Mouse (Mus musculus): Measurements from ENCODE around the gene Ankrd54. TPM values are rescaled to one million over a fixed set of nuclear protein-coding genes. Genes with fewer than 3 reads are reported as not detected.

Ankrd54 gene
- polyA plus RNA-seq, 1 experiment from 2014 or later, result 65.6 TPM

GRCm38 (mm10) chr15:79071117-79072039 lies 8.7 kb upstream of the Ankrd54 start:
- H3K4me3 ChIP-seq (ENCODE audit: low read depth, low read length), result no peak overlapping the region
- no peaks in the 10 kb centered on the region for H3K36me3 ChIP-seq (ENCODE audit: control insufficient read depth, insufficient read depth, low read length)
- ATAC-seq (ENCODE audit: insufficient read depth, low FRiP score, low TSS enrichment), result no peak
- H3K9ac ChIP-seq (ENCODE audit: low read length), result no peak overlapping the region
- 63% methylated on average over 5 of the region's 5 CpGs for WGBS
- no peak overlapping the region for H3K27ac ChIP-seq (ENCODE audit: low read depth, low read length)
- no peak overlapping the region for H3K4me2 ChIP-seq (ENCODE audit: low read depth)
- peak; percentile 35 for DNase-seq (ENCODE audit: low spot score)
- H3K27me3 ChIP-seq (ENCODE audit: control insufficient read depth, insufficient read depth, low read length), result no peaks in the 10 kb centered on the region
- peaks cover 11% of the 10 kb centered on the region for H3K4me1 ChIP-seq (ENCODE audit: control insufficient read depth, insufficient read depth, low read length)
- no peaks in the 10 kb centered on the region for H3K9me3 ChIP-seq (ENCODE audit: control insufficient read depth, low read length)

GRCm38 (mm10) chr15:79068416-79068815 lies 5.7 kb upstream of the Ankrd54 start:
- no peaks in the 10 kb centered on the region for H3K27me3 ChIP-seq (ENCODE audit: control insufficient read depth, insufficient read depth, low read length)
- no peak overlapping the region for H3K4me2 ChIP-seq (ENCODE audit: low read depth)
- no peak overlapping the region for H3K4me3 ChIP-seq (ENCODE audit: low read depth, low read length)
- 89% methylated on average over 3 of the region's 3 CpGs for WGBS
- H3K27ac ChIP-seq (ENCODE audit: low read depth, low read length), result no peak overlapping the region
- no peak for ATAC-seq (ENCODE audit: insufficient read depth, low FRiP score, low TSS enrichment)
- no peaks in the 10 kb centered on the region for H3K9me3 ChIP-seq (ENCODE audit: control insufficient read depth, low read length)
- H3K4me1 ChIP-seq (ENCODE audit: control insufficient read depth, insufficient read depth, low read length), result no peaks in the 10 kb centered on the region
- no peak overlapping the region for H3K9ac ChIP-seq (ENCODE audit: low read length)
- no peaks in the 10 kb centered on the region for H3K36me3 ChIP-seq (ENCODE audit: control insufficient read depth, insufficient read depth, low read length)
- DNase-seq (ENCODE audit: low spot score), result no peak

GRCm38 (mm10) chr15:79067631-79068030 lies 4.9 kb upstream of the Ankrd54 start:
- Histone ChIP-seq H3K9me3 (ENCODE audit: control insufficient read depth, low read length) (no peaks in the 10 kb centered on the region), H3K36me3 (ENCODE audit: control insufficient read depth, insufficient read depth, low read length) (no peaks in the 10 kb centered on the region), H3K4me3 (ENCODE audit: low read depth, low read length) (no peak overlapping the region), H3K4me1 (ENCODE audit: control insufficient read depth, insufficient read depth, low read length) (no peaks in the 10 kb centered on the region), H3K27ac (ENCODE audit: low read depth, low read length) (no peak overlapping the region), H3K9ac (ENCODE audit: low read length) (no peak overlapping the region), H3K27me3 (ENCODE audit: control insufficient read depth, insufficient read depth, low read length) (no peaks in the 10 kb centered on the region), H3K4me2 (ENCODE audit: low read depth) (no peak overlapping the region)
- WGBS, result 89% methylated on average over 3 of the region's 3 CpGs
- ATAC-seq (ENCODE audit: insufficient read depth, low FRiP score, low TSS enrichment), result no peak
- DNase-seq (ENCODE audit: low spot score), result no peak

GRCm38 (mm10) chr15:79066276-79066675 lies 3.6 kb upstream of the Ankrd54 start:
- H3K9me3 ChIP-seq (ENCODE audit: control insufficient read depth, low read length), result no peaks in the 10 kb centered on the region
- H3K4me1 ChIP-seq (ENCODE audit: control insufficient read depth, insufficient read depth, low read length), result peaks cover 4% of the 10 kb centered on the region; the same call in 1 of the 2 replicates
- H3K9ac ChIP-seq (ENCODE audit: low read length), result no peak overlapping the region
- no peak for ATAC-seq (ENCODE audit: insufficient read depth, low FRiP score, low TSS enrichment)
- H3K27me3 ChIP-seq (ENCODE audit: control insufficient read depth, insufficient read depth, low read length), result no peaks in the 10 kb centered on the region
- no peak overlapping the region for H3K27ac ChIP-seq (ENCODE audit: low read depth, low read length)
- DNase-seq (ENCODE audit: low spot score), result no peak
- 46% methylated on average over 2 of the region's 2 CpGs for WGBS
- H3K4me2 ChIP-seq (ENCODE audit: low read depth), result no peak overlapping the region
- H3K36me3 ChIP-seq (ENCODE audit: control insufficient read depth, insufficient read depth, low read length), result no peaks in the 10 kb centered on the region
- H3K4me3 ChIP-seq (ENCODE audit: low read depth, low read length), result no peak overlapping the region

GRCm38 (mm10) chr15:79065086-79065770 lies 2.5 kb upstream of the Ankrd54 start:
- 52% methylated on average over 8 of the region's 8 CpGs for WGBS
- no peak for ATAC-seq (ENCODE audit: insufficient read depth, low FRiP score, low TSS enrichment)
- Histone ChIP-seq H3K4me3 (ENCODE audit: low read depth, low read length) (no peak overlapping the region), H3K9ac (ENCODE audit: low read length) (no peak overlapping the region), H3K27ac (ENCODE audit: low read depth, low read length) (no peak overlapping the region), H3K4me2 (ENCODE audit: low read depth) (no peak overlapping the region), H3K4me1 (ENCODE audit: control insufficient read depth, insufficient read depth, low read length) (peaks cover 4% of the 10 kb centered on the region; the same call in 1 of the 2 replicates), H3K27me3 (ENCODE audit: control insufficient read depth, insufficient read depth, low read length) (no peaks in the 10 kb centered on the region), H3K9me3 (ENCODE audit: control insufficient read depth, low read length) (no peaks in the 10 kb centered on the region), H3K36me3 (ENCODE audit: control insufficient read depth, insufficient read depth, low read length) (peaks cover 2% of the 10 kb centered on the region; the same call in 1 of the 2 replicates)
- DNase-seq (ENCODE audit: low spot score), result no peak

- Histone ChIP-seq H3K4me2 (ENCODE audit: low read depth) (peak overlapping the region; percentile 40), H3K27ac (ENCODE audit: low read depth, low read length) (no peak overlapping the region), H3K4me3 (ENCODE audit: low read depth, low read length) (peak overlapping the region; percentile 19), H3K27me3 (ENCODE audit: control insufficient read depth, insufficient read depth, low read length) (no peaks in the 10 kb centered on the region), H3K9ac (ENCODE audit: low read length) (no peak overlapping the region), H3K9me3 (ENCODE audit: control insufficient read depth, low read length) (no peaks in the 10 kb centered on the region), H3K4me1 (ENCODE audit: control insufficient read depth, insufficient read depth, low read length) (peaks cover 4% of the 10 kb centered on the region; the same call in 1 of the 2 replicates), H3K36me3 (ENCODE audit: control insufficient read depth, insufficient read depth, low read length) (peaks cover 4% of the 10 kb centered on the region)
- DNase-seq (ENCODE audit: low spot score) (no peak), ATAC-seq (ENCODE audit: insufficient read depth, low FRiP score, low TSS enrichment) (no peak)
- WGBS, result 10% methylated on average over 14 of the region's 14 CpGs
These were observed 557 bp upstream of the Ankrd54 start for GRCm38 (mm10) chr15:79063160-79063740.

- ATAC-seq (ENCODE audit: insufficient read depth, low FRiP score, low TSS enrichment) (no peak), DNase-seq (ENCODE audit: low spot score) (no peak)
- H3K9ac ChIP-seq (ENCODE audit: low read length), result no peak overlapping the region
- no peaks in the 10 kb centered on the region for H3K9me3 ChIP-seq (ENCODE audit: control insufficient read depth, low read length)
- no peak overlapping the region for H3K27ac ChIP-seq (ENCODE audit: low read depth, low read length)
- H3K4me3 ChIP-seq (ENCODE audit: low read depth, low read length), result no peak overlapping the region
- H3K36me3 ChIP-seq (ENCODE audit: control insufficient read depth, insufficient read depth, low read length), result peaks cover 4% of the 10 kb centered on the region
- no peak overlapping the region for H3K4me2 ChIP-seq (ENCODE audit: low read depth)
- peaks cover 4% of the 10 kb centered on the region; the same call in 1 of the 2 replicates for H3K4me1 ChIP-seq (ENCODE audit: control insufficient read depth, insufficient read depth, low read length)
- WGBS, result 89% methylated on average over 14 of the region's 14 CpGs
- H3K27me3 ChIP-seq (ENCODE audit: control insufficient read depth, insufficient read depth, low read length), result no peaks in the 10 kb centered on the region
These were observed 1.7 kb downstream of the Ankrd54 start for GRCm38 (mm10) chr15:79060887-79061565.

- Histone ChIP-seq H3K9me3 (ENCODE audit: control insufficient read depth, low read length) (no peaks in the 10 kb centered on the region), H3K27ac (ENCODE audit: low read depth, low read length) (no peak overlapping the region), H3K4me1 (ENCODE audit: control insufficient read depth, insufficient read depth, low read length) (peaks cover 4% of the 10 kb centered on the region; the same call in 1 of the 2 replicates), H3K9ac (ENCODE audit: low read length) (no peak overlapping the region), H3K36me3 (ENCODE audit: control insufficient read depth, insufficient read depth, low read length) (peaks cover 20% of the 10 kb centered on the region), H3K4me2 (ENCODE audit: low read depth) (no peak overlapping the region), H3K4me3 (ENCODE audit: low read depth, low read length) (no peak overlapping the region), H3K27me3 (ENCODE audit: control insufficient read depth, insufficient read depth, low read length) (no peaks in the 10 kb centered on the region)
- WGBS, result 87% methylated on average over 6 of the region's 6 CpGs
- ATAC-seq (ENCODE audit: insufficient read depth, low FRiP score, low TSS enrichment), result no peak
- DNase-seq (ENCODE audit: low spot score), result no peak
These were observed 4.8 kb downstream of the Ankrd54 start for GRCm38 (mm10) chr15:79057850-79058249.

All from neural tube, embryonic 11.5 days (tissue).